Mouse (Mus musculus) embryonic fibroblast, embryonic 13.5 days (primary cell): ENCODE results near the gene Ankrd11.

Experiments
- CTCF ChIP-seq: IDR thresholded peaks from 2 replicates; pipeline ENCODE4 v1.5.1; 2011; ENCODE audit warnings: mild to moderate bottlenecking, control low read depth, low read length, moderate library complexity, borderline replicate concordance; ENCODE audit not compliant: insufficient read depth
- POLR2A ChIP-seq: IDR thresholded peaks from 2 replicates; pipeline ENCODE4 v1.6.1; 2011; ENCODE audit warnings: low read depth, mild to moderate bottlenecking, control low read depth, low read length, moderate library complexity

- TF ChIP-seq CTCF (no peak), POLR2A (no peak)
Measured at GRCm38 (mm10) chr8:123021259-123021658, 20.8 kb downstream of the Ankrd11 start.
